Mouse (Mus musculus) MEL (cell line): ENCODE data around the gene Olfm2. TPM values are rescaled to one million over a fixed set of nuclear protein-coding genes. Genes with fewer than 3 reads are reported as not detected.

ENCODE experiments used
- DNase-seq: peaks from one replicate; pipeline ENCODE4 v3.0.0; 2011; ENCODE audit warnings: low read depth, low spot score
- H3K27ac ChIP-seq: 2 replicates; pipeline ENCODE4 v1.5.1; 2012; ENCODE audit warnings: low read depth, mild to moderate bottlenecking, control low read depth, low read length, moderate library complexity; ENCODE audit not compliant: control insufficient read depth
- H3K27me3 ChIP-seq, 2 experiments: fragments of 150-350 bp in 1 of 2; sonication (generic) in 1 of 2; 2 replicates each; pipeline ENCODE4 v1.6.1; 2012; ENCODE audit warnings: low read length in 2 of 2, mild to moderate bottlenecking in 2 of 2, improper control_type of control experiment in 1 of 2, moderate library complexity in 1 of 2; ENCODE audit not compliant: insufficient read depth in 2 of 2, control insufficient read depth in 1 of 2
- H3K36me3 ChIP-seq, 2 experiments: 2 replicates each; pipeline ENCODE4 v1.6.1; 2012 to 2014; ENCODE audit warnings: low read length in 2 of 2, improper control_type of control experiment in 1 of 2, inconsistent platforms in 1 of 2, mild to moderate bottlenecking in 1 of 2; ENCODE audit not compliant: insufficient read depth in 2 of 2, control insufficient read depth in 1 of 2
- H3K4me1 ChIP-seq, 2 experiments: fragments of 150-350 bp in 1 of 2; sonication (generic) in 1 of 2; 2 replicates each; pipeline ENCODE4 v1.6.1; 2012; ENCODE audit warnings: low read length in 2 of 2, improper control_type of control experiment in 1 of 2, mild to moderate bottlenecking in 1 of 2; ENCODE audit not compliant: insufficient read depth in 2 of 2, control insufficient read depth in 1 of 2
- H3K4me3 ChIP-seq, 2 experiments: fragments of 150-350 bp in 1 of 2; sonication (generic) in 1 of 2; 2 replicates each; pipeline ENCODE4 v1.5.1; 2012; ENCODE audit warnings: low read depth in 2 of 2, low read length in 2 of 2, mild to moderate bottlenecking in 2 of 2, moderate library complexity in 2 of 2, control low read depth in 1 of 2, improper control_type of control experiment in 1 of 2; ENCODE audit not compliant: control insufficient read depth in 1 of 2, insufficient read depth in 1 of 2
- H3K79me2 ChIP-seq: 2 replicates; pipeline ENCODE4 v1.6.1; 2012; ENCODE audit warnings: mild to moderate bottlenecking, low read length, moderate library complexity; ENCODE audit not compliant: control insufficient read depth, poor library complexity, insufficient read depth
- H3K9ac ChIP-seq: 2 replicates; pipeline ENCODE4 v1.6.1; 2012; ENCODE audit warnings: low read depth, mild to moderate bottlenecking, control low read depth, low read length, moderate library complexity; ENCODE audit not compliant: control insufficient read depth, poor library complexity, severe bottlenecking
- H3K9me3 ChIP-seq: fragments of 150-350 bp; sonication (generic); replicated peaks from 2 replicates; pipeline ENCODE4 v1.6.1; 2012; ENCODE audit warnings: mild to moderate bottlenecking, low read length, improper control_type of control experiment, moderate library complexity; ENCODE audit not compliant: insufficient read depth
- CHD1 ChIP-seq: IDR thresholded peaks from 2 replicates; pipeline ENCODE4 v1.6.1; 2012; ENCODE audit warnings: low read depth, mild to moderate bottlenecking, inconsistent platforms, low read length, improper control_type of control experiment
- EP300 ChIP-seq, 2 experiments: IDR thresholded peaks; 2 replicates each; pipeline ENCODE4 v1.6.1; 2011; ENCODE audit warnings: improper control_type of control experiment in 2 of 2, low read length in 2 of 2, low read depth in 1 of 2, mild to moderate bottlenecking in 1 of 2
- GATA1 ChIP-seq: IDR thresholded peaks from 2 replicates; pipeline ENCODE4 v1.6.1; 2011; ENCODE audit warnings: low read depth, low read length, improper control_type of control experiment
- JUND ChIP-seq: IDR thresholded peaks from 2 replicates; pipeline ENCODE4 v1.6.1; 2011; ENCODE audit warnings: low read depth, mild to moderate bottlenecking, improper control_type of control experiment, low read length
- KAT2A ChIP-seq: conservative IDR thresholded peaks from 2 replicates; pipeline ENCODE4 v1.6.1; 2012; ENCODE audit warnings: low read depth, low read length, improper control_type of control experiment, inconsistent platforms
- MAFK ChIP-seq: IDR thresholded peaks from 2 replicates; pipeline ENCODE4 v1.6.1; 2011; ENCODE audit warnings: low read depth, mild to moderate bottlenecking, low read length, improper control_type of control experiment, borderline replicate concordance
- MAZ ChIP-seq: IDR thresholded peaks from 2 replicates; pipeline ENCODE4 v1.6.1; 2012; ENCODE audit warnings: low read depth, mild to moderate bottlenecking, inconsistent platforms, low read length, improper control_type of control experiment
- MEF2A ChIP-seq: IDR thresholded peaks from 2 replicates; pipeline ENCODE4 v1.6.1; 2014; ENCODE audit warnings: low read depth, mild to moderate bottlenecking, inconsistent platforms, low read length, improper control_type of control experiment; ENCODE audit not compliant: poor library complexity, insufficient replicate concordance, severe bottlenecking; ENCODE audit errors: extremely low read depth
- MYB ChIP-seq: IDR thresholded peaks from 2 replicates; pipeline ENCODE4 v1.6.1; 2011; ENCODE audit warnings: mild to moderate bottlenecking, low read depth, low read length, improper control_type of control experiment
- MYC ChIP-seq: IDR thresholded peaks from 2 replicates; pipeline ENCODE4 v1.6.1; 2011; ENCODE audit warnings: low read depth, mild to moderate bottlenecking, low read length, improper control_type of control experiment, moderate library complexity
- NELFE ChIP-seq: IDR thresholded peaks from 2 replicates; pipeline ENCODE4 v1.6.1; 2011; ENCODE audit warnings: low read depth, low read length, improper control_type of control experiment
- NRF1 ChIP-seq: IDR thresholded peaks from 2 replicates; pipeline ENCODE4 v1.6.1; 2014; ENCODE audit warnings: low read depth, mild to moderate bottlenecking, inconsistent platforms, low read length, improper control_type of control experiment, moderate library complexity; ENCODE audit not compliant: poor library complexity, insufficient read depth, severe bottlenecking
- POLR2A ChIP-seq, 2 experiments: IDR thresholded peaks; 2 replicates each; pipeline ENCODE4 v1.6.1; 2011 to 2012; ENCODE audit warnings: low read length in 2 of 2, mild to moderate bottlenecking in 2 of 2, control low read depth in 1 of 2, improper control_type of control experiment in 1 of 2, low read depth in 1 of 2, moderate library complexity in 1 of 2; ENCODE audit not compliant: control insufficient read depth in 1 of 2, insufficient read depth in 1 of 2, poor library complexity in 1 of 2
- RCOR1 ChIP-seq: IDR thresholded peaks from 2 replicates; pipeline ENCODE4 v1.6.1; 2012; ENCODE audit warnings: low read depth, mild to moderate bottlenecking, inconsistent platforms, low read length, improper control_type of control experiment
- SIN3A ChIP-seq: IDR thresholded peaks from 2 replicates; pipeline ENCODE4 v1.6.1; 2012; ENCODE audit warnings: low read length, improper control_type of control experiment, inconsistent platforms
- SMC3 ChIP-seq: IDR thresholded peaks from 2 replicates; pipeline ENCODE4 v1.6.1; 2011; ENCODE audit warnings: low read depth, low read length, improper control_type of control experiment
- TCF12 ChIP-seq: IDR thresholded peaks from 2 replicates; pipeline ENCODE4 v1.6.1; 2014; ENCODE audit warnings: low read depth, mild to moderate bottlenecking, inconsistent platforms, low read length, improper control_type of control experiment, moderate library complexity
- USF2 ChIP-seq, 2 experiments: IDR thresholded peaks; 2 replicates each; pipeline ENCODE4 v1.6.1; 2011 to 2012; ENCODE audit warnings: improper control_type of control experiment in 2 of 2, low read length in 2 of 2, borderline replicate concordance in 1 of 2, inconsistent platforms in 1 of 2, low read depth in 1 of 2, mild to moderate bottlenecking in 1 of 2; ENCODE audit not compliant: insufficient read depth in 1 of 2
- ZC3H11A ChIP-seq: IDR thresholded peaks from 2 replicates; pipeline ENCODE4 v1.6.1; 2012; ENCODE audit warnings: low read depth, mild to moderate bottlenecking, inconsistent platforms, low read length, improper control_type of control experiment
- ZKSCAN1 ChIP-seq: IDR thresholded peaks from 2 replicates; pipeline ENCODE4 v1.6.1; 2012; ENCODE audit warnings: low read depth, mild to moderate bottlenecking, inconsistent platforms, low read length, improper control_type of control experiment, moderate library complexity
- polyA plus RNA-seq, 2 experiments: library from polyadenylated mRNA; stranded (reverse) in 1 of 2; unstranded in 1 of 2; fragments of >175 nt in 1 of 2; fragments of >200 nt in 1 of 2; gene quantifications; 2 replicates each; pipeline versions ENCODE4 v1.2.1 to v1.2.4; 2012; ENCODE audit warnings: low replicate concordance in 2 of 2, low read depth in 1 of 2; ENCODE audit not compliant: insufficient read length in 2 of 2, insufficient read depth in 1 of 2, missing spikeins in 1 of 2
- total RNA-seq: library from RNA; depleted of rRNA; stranded (reverse); fragments of 300-350 nt; gene quantifications from 2 replicates; pipeline ENCODE4 v1.2.3, GENCODE M21; 2012

Gene Olfm2
- total and polyA plus RNA-seq, 3 experiments, result 0.54 to 1.9 TPM; not detected in 1

DNA sequence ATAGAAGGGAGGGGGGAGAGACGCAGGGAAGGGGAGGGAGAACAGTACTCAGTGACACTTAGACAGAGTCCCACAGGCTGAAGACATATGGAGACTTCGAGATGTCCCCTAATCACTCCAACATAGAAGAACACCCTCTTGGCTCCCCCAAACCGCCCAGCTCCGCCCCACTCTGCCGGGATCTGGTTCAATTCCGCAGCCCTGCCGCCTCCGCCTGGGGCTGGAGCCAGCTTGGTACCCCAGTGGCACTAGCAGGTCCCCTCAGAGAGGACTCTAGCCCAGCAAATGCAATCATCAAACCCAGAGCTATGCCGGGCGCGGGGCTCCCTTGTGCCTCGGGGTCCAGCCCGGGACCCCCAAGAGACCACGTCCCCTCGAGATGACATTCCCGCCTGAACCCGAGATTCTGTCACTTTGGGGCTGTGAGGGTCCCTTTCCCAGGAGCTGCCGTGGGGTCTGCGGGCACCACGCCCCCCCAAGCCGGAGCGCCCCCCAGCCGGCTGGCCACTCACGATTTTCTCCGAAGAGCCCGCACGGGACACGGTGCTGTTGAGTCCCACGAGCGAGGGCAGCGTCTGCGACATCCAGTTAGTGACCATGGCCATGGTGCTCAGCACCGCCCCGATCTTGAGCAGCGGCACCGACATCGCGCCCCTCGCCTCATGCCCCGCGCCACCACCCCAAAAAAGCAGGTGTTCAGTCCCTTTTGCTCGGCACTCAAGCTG is 19.9 kb downstream of the Olfm2 start:
- Histone ChIP-seq H3K27me3 (peaks cover 9 to 21% of the 10 kb centered on the region in 2 experiments), H3K9me3 (no peaks in the 10 kb centered on the region), H3K79me2 (no peaks in the 10 kb centered on the region), H3K9ac (no peak overlapping the region), H3K4me3 (no peak overlapping the region), H3K4me1 (peaks cover 3 to 4% of the 10 kb centered on the region in 2 experiments; a peak in 2 of 4 replicates), H3K36me3 (peaks cover 0 to 3% of the 10 kb centered on the region in 2 experiments; a peak in 1 of 4 replicates), H3K27ac (no peak overlapping the region)
- DNase-seq, result no peak
- TF ChIP-seq KAT2A (no peak), GATA1 (no peak), ZKSCAN1 (no peak), RCOR1 (no peak), SMC3 (no peak), POLR2A (IDR thresholded peaks at IDR 0.05; ENCODE audit: control insufficient read depth in 1 of 2, insufficient read depth in 1 of 2, low read depth in 1 of 2, low read length in 2 of 2, poor library complexity in 1 of 2) (no peak), USF2 (IDR thresholded peaks at IDR 0.05; ENCODE audit: borderline replicate concordance in 1 of 2, insufficient read depth in 1 of 2, low read depth in 1 of 2, low read length in 2 of 2) (no peak), CHD1 (no peak), SIN3A (no peak), MYB (no peak), EP300 (IDR thresholded peaks at IDR 0.05; ENCODE audit: low read depth in 1 of 2, low read length in 2 of 2) (no peak), NRF1 (no peak)

GRCm38 (mm10) chr9:20721582-20721981 is 24.6 kb downstream of the Olfm2 start:
- no peak for DNase-seq
- Histone ChIP-seq H3K27me3 (peaks cover 8 to 15% of the 10 kb centered on the region in 2 experiments), H3K4me3 (no peak overlapping the region), H3K36me3 (no peaks in the 10 kb centered on the region), H3K4me1 (no peaks in the 10 kb centered on the region), H3K27ac (no peak overlapping the region), H3K79me2 (no peaks in the 10 kb centered on the region), H3K9ac (no peak overlapping the region), H3K9me3 (no peaks in the 10 kb centered on the region)
- TF ChIP-seq USF2 (IDR thresholded peaks at IDR 0.05; ENCODE audit: borderline replicate concordance in 1 of 2, insufficient read depth in 1 of 2, low read depth in 1 of 2, low read length in 2 of 2), result no peak
- TF ChIP-seq NELFE, result no peak
- TF ChIP-seq KAT2A, result no peak
- no peak for TF ChIP-seq ZC3H11A
- TF ChIP-seq MAZ, result no peak
- TF ChIP-seq RCOR1, result no peak
- no peak for TF ChIP-seq MYC
- TF ChIP-seq TCF12, result no peak
- TF ChIP-seq MEF2A, result no peak
- TF ChIP-seq MAFK, result no peak
- no peak for TF ChIP-seq NRF1
- TF ChIP-seq SMC3, result no peak
- no peak for TF ChIP-seq JUND
